Mouse (Mus musculus): ENCODE results near the gene Spdl1. TPM values are rescaled to one million over a fixed set of nuclear protein-coding genes. Genes with fewer than 3 reads are reported as not detected.

Gene Spdl1
- total RNA-seq, 2 experiments from 2014 or later = 0.36 to 0.90 TPM

DNA sequence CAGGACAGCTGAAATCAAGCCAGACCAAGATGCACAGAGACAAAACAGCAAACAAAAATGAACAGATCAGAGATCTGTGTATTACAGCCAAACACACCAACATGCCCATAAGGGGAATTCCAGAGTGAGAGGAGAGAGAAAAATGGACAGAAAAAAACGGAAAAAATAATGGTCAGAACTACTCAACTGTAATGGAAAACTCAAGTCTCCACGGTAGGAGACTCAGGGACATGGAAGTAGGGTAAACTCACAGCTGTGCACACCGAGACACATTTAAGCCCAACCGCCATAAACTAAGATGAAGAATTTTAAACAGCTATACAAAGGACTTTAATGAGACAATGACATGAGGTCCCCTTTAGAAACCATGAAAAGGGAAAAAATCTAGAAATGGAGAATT lies 73.9 kb downstream of the Spdl1 start:
- DNase-seq (ENCODE audit: low spot score in 2 of 2) = no peak

Other genes with a start within 250 kb of the Spdl1 start
- gene Dock2, start 49.7 kb downstream of the Spdl1 start, total RNA-seq (2021) = 1 to 10 TPM; 2.9 to 5.9 TPM